Mouse (Mus musculus) liver, embryonic 16.5 days (tissue): Measurements from ENCODE around the gene Dock7. TPM values are rescaled to one million over a fixed set of nuclear protein-coding genes. Genes with fewer than 3 reads are reported as not detected.

Source experiments
- polyA plus RNA-seq: library from polyadenylated mRNA; unstranded; fragments of >200 nt; fragmentation: Nextera tagmentation; extraction: Ambion mirVana; gene quantifications from 2 replicates; pipeline ENCODE4 v1.2.1, GENCODE M21; 2015

Gene Dock7
- polyA plus RNA-seq, 1 experiment from 2014 or later, result 8.0 TPM

Other genes with a start within 250 kb of the Dock7 start
- gene Usp1, start 197.1 kb downstream of the Dock7 start, polyA plus RNA-seq, result 41.1 and 41.7 TPM in 2 replicates
- gene Angptl3, start 90.0 kb downstream of the Dock7 start, polyA plus RNA-seq, result 230 and 253 TPM in 2 replicates
- gene Atg4c, start 73.0 kb upstream of the Dock7 start, polyA plus RNA-seq, result 4.6 and 5.0 TPM in 2 replicates
- gene Gm12689, start 175.0 kb upstream of the Dock7 start, polyA plus RNA-seq, result 0.08 TPM in 1 of 2 replicates, not detected in the other